Mouse (Mus musculus) layer of hippocampus, adult 9-10 months (tissue): ENCODE results near the gene Nedd9.

Experiments
- DNase-seq: peaks from one replicate; pipeline ENCODE4 v3.0.0; 2022; ENCODE audit warnings: low spot score

Nedd9 gene

DNA sequence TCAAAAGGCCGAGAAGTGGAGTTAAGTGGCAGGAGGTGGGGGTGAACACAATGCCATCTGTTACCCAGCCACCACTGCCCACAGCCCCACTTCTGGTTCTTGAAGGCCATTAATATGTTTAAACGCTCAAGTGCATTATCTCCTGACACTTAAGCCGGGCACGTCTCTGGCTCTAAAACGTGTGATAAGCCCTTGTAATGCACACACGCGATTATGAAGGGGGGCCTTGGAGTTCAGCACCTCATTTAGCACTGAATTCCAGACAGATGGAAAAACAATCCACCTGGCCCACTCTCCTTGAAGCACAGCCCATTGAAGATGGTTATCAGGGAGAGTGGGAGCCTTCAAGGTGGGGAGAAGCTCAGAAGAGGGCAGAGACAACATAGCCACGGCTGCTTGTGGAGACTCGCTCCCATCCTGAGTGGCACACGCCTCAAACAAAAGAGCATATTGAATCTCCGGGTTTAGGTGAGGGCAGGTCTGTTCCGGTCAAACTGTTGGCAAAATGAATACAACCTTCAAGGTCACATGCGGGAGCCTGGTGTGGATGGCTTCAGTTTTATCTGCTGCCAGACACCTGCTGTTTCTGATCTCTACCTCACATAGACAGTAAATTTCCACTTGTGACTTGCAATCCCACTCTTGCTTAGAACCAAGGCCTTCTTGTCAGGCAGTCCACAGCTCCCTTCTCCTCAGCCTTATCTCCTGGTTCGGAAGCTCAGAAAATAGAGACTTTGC is 30.7 kb downstream of the Nedd9 start:
- DNase-seq: no peak

DNA sequence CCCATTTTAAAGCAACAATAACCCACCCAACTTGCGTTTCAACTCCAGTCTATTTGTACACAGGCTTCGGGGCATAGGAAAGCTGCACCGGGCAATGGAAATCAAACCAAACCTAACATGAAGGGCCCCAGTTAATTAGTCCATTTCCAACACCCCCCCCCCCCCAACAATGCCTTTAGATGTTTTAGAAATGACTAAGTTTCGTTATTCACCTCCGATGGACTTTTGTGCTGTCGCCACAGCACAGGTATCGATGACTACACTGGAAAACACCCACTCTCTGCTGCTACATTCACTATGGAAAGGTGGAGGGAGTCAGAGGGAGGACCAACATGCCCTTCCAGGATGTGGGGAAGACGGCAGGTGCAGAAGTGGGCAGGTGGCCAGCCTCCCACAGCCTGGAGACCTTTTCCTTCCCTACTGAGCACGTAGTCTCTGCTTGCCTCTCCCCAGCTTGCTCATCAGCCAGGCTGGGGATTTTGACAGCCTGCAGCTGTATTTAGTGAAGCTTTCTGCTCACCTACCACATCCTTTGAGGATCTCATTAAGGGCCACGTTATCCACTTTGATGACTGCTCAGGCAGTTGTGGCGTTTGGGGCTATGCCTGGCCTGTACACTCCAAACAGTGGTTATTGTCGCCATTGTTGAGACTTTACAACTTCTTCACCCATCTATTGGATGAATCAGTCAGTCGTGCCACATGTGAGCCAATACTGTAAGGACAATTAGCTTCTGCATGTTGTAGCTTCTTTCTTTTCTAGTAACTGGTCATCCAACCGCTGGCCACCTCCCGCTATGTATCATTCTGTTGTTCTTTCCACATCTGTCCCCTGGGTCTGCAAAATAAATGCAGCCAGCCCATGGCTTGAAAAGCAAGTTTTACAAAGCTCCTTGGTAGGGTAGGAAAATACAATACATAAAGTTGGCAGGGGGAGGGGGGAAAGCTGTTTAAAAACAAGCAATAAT is 33.7 kb downstream of the Nedd9 start:
- DNase-seq: no peak

GRCm38 (mm10) chr13:41450821-41451220 is 36.3 kb downstream of the Nedd9 start:
- DNase-seq: no peak

DNA sequence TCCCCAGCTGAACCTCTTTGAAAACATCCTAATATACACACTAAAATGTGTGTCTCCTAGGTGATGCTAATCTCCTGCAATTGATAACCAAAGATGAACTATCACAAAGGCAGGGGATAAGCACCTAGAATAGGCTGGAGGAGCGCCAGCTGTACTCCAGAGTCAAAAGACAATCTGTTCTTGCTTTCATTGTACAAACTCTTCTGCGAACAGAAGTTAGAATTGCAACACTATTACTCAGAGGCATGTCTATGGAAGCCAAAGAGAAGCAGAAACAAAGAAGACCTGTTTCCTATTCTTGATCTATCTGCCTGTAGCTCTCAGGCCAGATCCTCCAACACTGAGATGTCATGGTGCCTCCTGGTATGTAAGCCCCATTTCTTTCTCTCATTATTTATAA is 38.0 kb downstream of the Nedd9 start:
- DNase-seq: no peak

DNA sequence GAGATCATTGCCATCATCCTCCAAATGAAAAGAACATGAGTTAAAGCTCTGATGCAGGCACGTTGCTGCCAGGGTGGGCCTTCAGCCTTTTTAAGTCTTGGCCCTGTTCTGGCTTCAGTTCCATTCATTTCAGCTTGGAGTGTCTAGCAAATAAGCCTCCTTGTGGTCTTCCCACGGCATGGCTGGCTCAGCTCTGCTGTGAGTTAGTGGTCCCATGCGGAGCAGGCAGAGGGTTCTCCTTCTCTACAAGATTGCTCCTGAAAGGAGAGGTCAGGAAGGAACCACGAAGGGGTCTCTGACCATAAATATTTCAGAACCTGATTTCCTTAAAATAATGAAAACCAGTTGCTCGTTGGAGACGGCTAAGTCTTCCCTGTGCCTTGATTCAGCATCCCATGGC is 40.0 kb downstream of the Nedd9 start:
- no peak for DNase-seq

GRCm38 (mm10) chr13:41446591-41446990 is 40.6 kb downstream of the Nedd9 start:
- no peak for DNase-seq

DNA sequence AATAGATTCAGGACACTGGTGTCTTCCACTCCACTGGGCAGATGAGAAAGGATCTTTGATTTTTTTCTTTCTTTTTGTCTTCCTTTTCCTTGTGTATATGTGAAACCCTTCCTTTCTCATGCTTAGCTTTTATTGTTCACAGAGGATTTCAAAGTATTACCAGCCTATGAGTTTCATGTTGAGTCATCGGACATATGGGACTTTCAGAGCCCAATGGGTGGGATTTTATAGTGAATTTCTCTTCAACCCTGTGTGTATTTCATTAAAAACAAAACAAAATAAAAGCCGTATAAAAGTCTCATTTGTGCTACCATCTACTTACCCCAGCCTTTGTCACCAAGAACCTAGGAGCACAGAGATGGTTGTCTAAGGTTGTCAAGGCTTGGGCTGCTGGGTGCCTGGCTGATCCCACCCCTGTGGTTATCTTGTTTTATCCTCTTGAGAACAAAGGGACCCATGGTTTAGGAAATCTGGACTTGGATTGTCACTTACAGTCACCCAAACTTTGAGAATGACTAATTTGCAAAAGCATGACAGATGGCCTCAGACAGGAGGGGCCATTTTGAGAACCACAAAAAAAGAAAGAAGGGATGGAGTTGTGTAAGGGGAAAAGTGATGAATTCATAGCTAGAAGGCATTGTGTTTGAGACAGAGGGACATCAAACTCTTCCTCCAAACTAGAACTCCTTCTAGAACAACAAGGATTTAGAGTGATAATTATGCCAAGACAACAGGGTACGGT is 41.9 kb downstream of the Nedd9 start:
- DNase-seq: no peak

DNA sequence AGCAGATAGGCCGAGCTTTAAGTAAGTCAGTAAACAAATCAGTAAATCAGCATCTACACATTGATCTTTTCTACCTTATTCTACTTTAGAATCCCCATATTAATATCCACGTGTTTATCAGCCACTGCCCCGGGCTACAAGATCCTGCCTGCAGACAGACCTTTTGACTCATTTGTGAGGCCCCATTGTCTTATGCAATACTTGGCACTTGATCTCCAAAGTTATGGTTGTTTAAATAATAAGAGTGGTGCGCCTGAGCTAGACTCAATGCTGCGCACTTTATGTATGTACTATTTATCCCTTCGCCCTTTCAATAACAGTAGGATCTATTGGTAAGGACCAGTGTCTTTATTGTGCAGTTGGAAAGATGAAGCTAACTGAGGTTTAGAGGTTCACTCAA is 42.9 kb downstream of the Nedd9 start:
- no peak for DNase-seq

- no peak for DNase-seq
Measured at GRCm38 (mm10) chr13:41442145-41442544, 45.0 kb downstream of the Nedd9 start.

DNA sequence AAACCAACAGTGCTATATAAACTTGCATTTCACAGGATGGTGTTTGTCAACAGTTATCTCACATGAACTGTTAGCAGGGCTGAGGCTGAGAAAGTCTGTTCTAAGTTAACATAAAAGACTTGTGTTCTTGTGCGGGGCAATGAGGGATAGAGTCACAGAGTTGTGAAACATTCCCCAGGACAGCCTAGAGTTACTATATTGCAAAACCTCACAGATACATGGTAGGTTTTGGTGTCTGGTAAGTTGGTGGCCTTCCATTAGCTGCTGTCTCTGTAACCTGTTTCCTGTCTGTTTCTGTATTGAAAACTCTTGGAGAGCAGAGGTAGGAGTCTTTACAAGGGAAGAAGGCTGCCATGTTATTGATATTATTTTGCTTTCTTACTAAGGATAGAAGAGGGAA is 47.0 kb downstream of the Nedd9 start:
- no peak for DNase-seq

DNA sequence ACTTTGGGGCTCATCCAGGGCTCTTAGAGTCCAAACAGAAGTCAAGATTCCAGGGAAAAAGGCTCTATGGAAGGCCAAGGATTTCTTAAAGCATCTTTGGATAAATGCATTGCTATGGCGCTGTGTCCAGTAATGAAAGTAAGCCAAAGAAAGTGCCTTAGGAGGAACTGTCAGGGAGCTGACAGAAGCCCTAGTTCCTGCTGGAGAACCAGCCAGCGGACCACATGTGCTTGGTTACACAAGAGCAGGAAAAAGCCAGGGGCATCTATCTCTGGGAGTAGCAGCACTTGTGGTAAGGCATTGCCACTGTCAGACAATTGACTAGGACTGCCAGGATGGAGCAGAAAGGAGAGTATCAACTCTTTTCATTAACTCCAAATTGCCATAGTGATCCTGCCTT is 49.8 kb downstream of the Nedd9 start:
- DNase-seq: no peak

GRCm38 (mm10) chr13:41436731-41437130 is 50.4 kb downstream of the Nedd9 start:
- DNase-seq: no peak

GRCm38 (mm10) chr13:41433201-41433600 is 54.0 kb downstream of the Nedd9 start:
- DNase-seq: no peak

DNA sequence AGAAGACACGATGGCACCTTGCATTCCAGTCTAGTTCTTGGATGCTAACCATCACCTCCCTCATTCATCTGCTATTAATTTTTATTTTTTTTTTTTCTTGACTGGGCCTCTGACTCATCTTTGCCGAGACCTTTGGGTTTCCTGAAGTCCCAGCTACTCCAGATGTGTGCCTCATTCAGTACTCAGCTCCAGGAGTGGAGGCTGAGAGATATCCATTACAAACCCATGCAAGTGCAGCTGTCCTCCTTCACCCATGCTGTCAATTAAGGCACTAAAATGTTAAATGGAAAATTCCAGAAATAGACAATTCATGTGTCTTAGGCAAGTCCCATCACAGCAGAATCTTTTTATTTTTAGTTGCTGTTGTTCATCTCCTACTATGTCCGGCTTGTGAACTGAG is 55.4 kb downstream of the Nedd9 start:
- no peak for DNase-seq

- no peak for DNase-seq
Measured at GRCm38 (mm10) chr13:41427046-41427445, 60.1 kb downstream of the Nedd9 start.

DNA sequence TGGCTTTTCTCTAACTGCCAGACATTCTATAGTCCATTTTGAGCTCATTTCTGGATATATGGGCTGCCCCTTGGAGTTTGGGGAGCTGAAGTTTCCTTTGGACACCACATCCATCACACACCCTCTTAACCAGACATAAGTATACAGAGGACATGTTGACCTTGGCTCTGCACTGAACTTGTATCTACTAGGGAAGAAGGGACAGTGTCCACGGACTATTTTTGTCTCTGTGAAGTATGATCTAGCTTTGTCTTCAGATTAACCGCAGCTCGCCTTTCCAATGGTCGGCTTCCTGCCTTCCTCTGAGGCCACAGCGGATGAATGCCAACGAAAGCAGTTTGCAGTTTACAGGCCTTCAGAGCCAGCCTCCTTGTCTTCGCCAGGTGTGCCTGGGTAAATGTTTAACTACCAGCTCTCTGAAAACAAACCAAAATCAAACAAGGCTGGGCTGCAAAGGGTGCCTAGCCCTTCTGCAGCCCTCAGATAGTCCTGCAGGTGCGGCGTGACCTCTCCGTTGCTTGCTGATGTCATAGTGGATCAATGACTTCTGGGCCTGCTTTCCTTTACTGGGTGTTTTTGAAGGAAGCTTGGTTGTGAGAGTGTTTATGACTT is 63.6 kb downstream of the Nedd9 start:
- no peak for DNase-seq

DNA sequence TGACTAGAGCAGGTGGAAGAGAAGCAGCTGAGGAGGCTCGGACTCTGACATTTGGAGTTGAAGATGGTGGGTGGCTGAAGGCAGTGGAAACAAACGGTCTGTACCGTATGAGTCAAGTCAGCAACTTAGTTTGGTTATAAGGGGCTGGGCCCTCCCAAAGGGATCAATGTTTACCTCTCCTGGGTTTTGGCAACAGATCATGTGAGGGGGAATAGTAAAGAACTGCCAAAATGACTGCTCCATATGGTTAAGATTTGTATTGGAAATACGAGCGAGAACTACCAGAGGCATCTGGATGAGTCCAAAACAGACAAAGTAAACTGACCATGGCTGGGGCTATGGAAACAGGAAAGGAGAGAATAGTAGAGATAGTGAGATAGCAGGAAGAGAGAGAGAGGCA is 64.6 kb downstream of the Nedd9 start:
- no peak for DNase-seq

DNA sequence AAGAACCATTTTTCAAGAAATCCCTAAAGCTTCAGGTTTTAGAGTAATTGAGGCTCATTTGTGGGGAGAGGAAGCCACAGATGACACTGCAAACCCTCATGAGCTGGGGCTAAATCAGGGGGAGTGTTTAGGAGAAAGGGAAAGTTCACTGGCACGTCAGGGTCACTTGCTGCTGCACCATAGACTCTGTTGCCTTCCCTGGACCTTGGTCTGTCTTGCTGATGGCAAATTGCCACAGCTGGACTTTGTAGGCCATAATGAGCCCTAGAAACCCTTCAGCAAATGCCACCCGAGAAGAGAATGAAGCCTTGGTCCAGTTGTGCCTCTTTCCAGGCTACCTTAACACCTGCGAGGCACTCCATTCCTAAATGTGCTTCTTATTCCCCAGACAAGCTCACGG is 66.8 kb downstream of the Nedd9 start:
- no peak for DNase-seq

- no peak for DNase-seq
Measured at GRCm38 (mm10) chr13:41418198-41418869, 68.8 kb downstream of the Nedd9 start.

- no peak for DNase-seq
Measured at GRCm38 (mm10) chr13:41416065-41417016, 70.8 kb downstream of the Nedd9 start.
